Mouse (Mus musculus) liver, embryonic 12.5 days (tissue): ENCODE results near the gene Sox6. TPM values are rescaled to one million over a fixed set of nuclear protein-coding genes. Genes with fewer than 3 reads are reported as not detected.

Experiments
- ATAC-seq: fragments of 200-750 bp; cut with Nextera tagmentation; 2 replicates; pipeline ENCODE4 v1.8.0; 2017; ENCODE audit warnings: moderate number of reproducible peaks, mild to moderate bottlenecking, moderate library complexity
- H3K27ac ChIP-seq: fragments of 300-500 bp; sonication (generic); 2 replicates; pipeline ENCODE4 v1.5.1; 2016; ENCODE audit warnings: mild to moderate bottlenecking
- H3K27me3 ChIP-seq: fragments of 300-500 bp; sonication (generic); replicated peaks from 2 replicates; pipeline ENCODE4 v1.6.1; 2016; ENCODE audit warnings: mild to moderate bottlenecking, moderate library complexity
- H3K36me3 ChIP-seq: fragments of 300-500 bp; sonication (generic); 2 replicates; pipeline ENCODE4 v1.6.1; 2016; ENCODE audit warnings: mild to moderate bottlenecking, moderate library complexity
- H3K4me1 ChIP-seq: fragments of 300-500 bp; sonication (generic); 2 replicates; pipeline ENCODE4 v1.6.1; 2016
- H3K4me2 ChIP-seq: fragments of 300-500 bp; sonication (generic); 2 replicates; pipeline ENCODE4 v1.6.1; 2016; ENCODE audit warnings: mild to moderate bottlenecking, moderate library complexity
- H3K4me3 ChIP-seq: fragments of 300-500 bp; sonication (generic); 2 replicates; pipeline ENCODE4 v1.5.1; 2016; ENCODE audit warnings: mild to moderate bottlenecking, moderate library complexity
- H3K9ac ChIP-seq: fragments of 300-500 bp; sonication (generic); 2 replicates; pipeline ENCODE4 v1.6.1; 2016; ENCODE audit warnings: mild to moderate bottlenecking, moderate library complexity
- H3K9me3 ChIP-seq: fragments of 300-500 bp; sonication (generic); replicated peaks from 2 replicates; pipeline ENCODE4 v1.6.1; 2016; ENCODE audit warnings: mild to moderate bottlenecking, moderate library complexity
- WGBS: fragments of 180-500 bp; shearing (Covaris S2); methylation state at CpG from one replicate; pipeline ENCODE4 v1.1.7; 2016; ENCODE audit not compliant: insufficient replicate concordance; 5-methylcytosine and 5-hydroxymethylcytosine counted together
- polyA plus RNA-seq: library from polyadenylated mRNA; unstranded; fragments of >200 nt; fragmentation: Nextera tagmentation; extraction: Ambion mirVana; gene quantifications from 2 replicates; pipeline ENCODE4 v1.2.1, GENCODE M21; 2016

The Sox6 gene
- polyA plus RNA-seq, 1 experiment from 2014 or later = 61.1 TPM

- Histone ChIP-seq H3K36me3 (peaks cover 25% of the 10 kb centered on the region), H3K27me3 (no peaks in the 10 kb centered on the region), H3K27ac (no peak overlapping the region), H3K4me3 (no peak overlapping the region), H3K4me1 (no peaks in the 10 kb centered on the region), H3K9me3 (no peaks in the 10 kb centered on the region), H3K9ac (no peak overlapping the region), H3K4me2 (no peak overlapping the region)
- WGBS = 79% methylated on average over 13 of the region's 13 CpGs
- ATAC-seq = no peak
Measured at GRCm38 (mm10) chr7:115476881-115477665, 561.5 kb downstream of the Sox6 start.

DNA sequence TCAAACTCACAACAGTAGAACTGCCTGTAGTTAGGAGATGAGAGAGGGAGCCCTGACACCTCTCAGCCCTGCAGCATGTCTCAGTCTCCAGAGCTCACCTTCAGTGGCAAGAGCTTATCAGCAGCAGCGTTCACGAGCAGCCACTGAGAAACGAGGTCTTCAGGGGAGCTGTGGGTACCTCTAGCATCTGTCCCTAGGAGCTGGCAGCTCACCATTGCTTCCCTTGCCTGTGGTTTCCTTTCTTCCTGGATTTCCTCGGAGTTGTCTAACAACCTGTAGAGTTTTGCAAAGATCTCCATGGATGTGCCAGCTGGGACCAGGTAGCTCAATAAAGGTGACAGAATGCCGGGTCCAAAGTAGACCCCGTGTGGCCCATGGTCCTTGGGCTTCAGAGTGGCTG lies 563.4 kb downstream of the Sox6 start:
- Histone ChIP-seq H3K4me1 (no peaks in the 10 kb centered on the region), H3K36me3 (peaks cover 24% of the 10 kb centered on the region), H3K4me3 (no peak overlapping the region), H3K9me3 (no peaks in the 10 kb centered on the region), H3K4me2 (no peak overlapping the region), H3K27me3 (no peaks in the 10 kb centered on the region), H3K9ac (no peak overlapping the region), H3K27ac (no peak overlapping the region)
- no peak for ATAC-seq
- WGBS = 67% methylated on average over 6 of the region's 6 CpGs

- no peak for ATAC-seq
- peaks cover 24% of the 10 kb centered on the region for H3K36me3 ChIP-seq
- H3K27me3 ChIP-seq = no peaks in the 10 kb centered on the region
- no peaks in the 10 kb centered on the region for H3K4me1 ChIP-seq
- H3K4me2 ChIP-seq = no peak overlapping the region
- no peaks in the 10 kb centered on the region for H3K9me3 ChIP-seq
- WGBS = 84% methylated on average over 9 of the region's 9 CpGs
- no peak overlapping the region for H3K9ac ChIP-seq
- no peak overlapping the region for H3K27ac ChIP-seq
- no peak overlapping the region for H3K4me3 ChIP-seq
Measured at GRCm38 (mm10) chr7:115474115-115474514, 564.5 kb downstream of the Sox6 start.

DNA sequence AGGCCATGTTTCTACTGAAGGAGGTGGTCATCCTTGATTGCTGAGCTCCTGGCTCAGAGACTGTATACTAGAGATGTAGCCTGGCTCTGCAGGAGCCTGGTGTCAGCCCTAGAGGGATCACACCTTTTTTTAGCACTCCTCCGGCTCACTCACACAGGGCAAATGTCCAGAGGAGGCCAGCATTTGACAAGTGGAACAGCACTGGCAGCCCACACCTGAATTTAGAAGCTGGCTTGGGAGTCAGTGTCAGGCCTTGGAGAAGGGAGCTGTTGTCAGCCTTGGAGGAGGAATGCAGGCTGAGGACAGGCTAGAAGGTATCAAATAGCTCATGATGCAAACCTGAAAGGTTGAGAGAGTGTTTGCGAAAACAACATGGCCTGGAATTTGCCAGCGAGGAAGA lies 565.7 kb downstream of the Sox6 start:
- Histone ChIP-seq H3K4me1 (no peaks in the 10 kb centered on the region), H3K4me3 (no peak overlapping the region), H3K27ac (no peak overlapping the region), H3K36me3 (peaks cover 24% of the 10 kb centered on the region), H3K27me3 (no peaks in the 10 kb centered on the region), H3K9me3 (no peaks in the 10 kb centered on the region), H3K9ac (no peak overlapping the region), H3K4me2 (no peak overlapping the region)
- 84% methylated on average over 3 of the region's 3 CpGs for WGBS
- no peak for ATAC-seq

DNA sequence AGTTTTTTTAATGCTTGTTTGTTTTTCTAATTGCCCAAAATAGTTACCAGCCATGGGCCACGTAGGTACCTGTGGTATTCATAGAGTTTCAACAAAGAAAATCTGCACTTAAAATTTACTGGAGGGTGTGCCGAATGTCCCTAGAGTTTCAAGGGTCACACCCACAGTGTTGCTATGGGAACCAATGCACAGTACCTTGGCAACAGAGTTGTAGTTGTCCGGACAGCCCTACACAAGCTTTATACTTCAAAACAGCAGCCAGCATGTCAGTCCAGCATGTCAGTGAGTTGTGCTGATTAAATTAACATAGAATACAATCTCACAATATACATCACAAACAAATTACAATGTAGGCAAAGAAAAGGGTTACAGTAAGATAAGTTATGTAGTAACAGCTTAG lies 567.1 kb downstream of the Sox6 start:
- Histone ChIP-seq H3K27me3 (no peaks in the 10 kb centered on the region), H3K4me1 (no peaks in the 10 kb centered on the region), H3K36me3 (peaks cover 17% of the 10 kb centered on the region), H3K27ac (no peak overlapping the region), H3K4me3 (no peak overlapping the region), H3K9me3 (no peaks in the 10 kb centered on the region), H3K9ac (no peak overlapping the region), H3K4me2 (no peak overlapping the region)
- 73% methylated on average over 3 of the region's 3 CpGs for WGBS
- ATAC-seq = no peak

- Histone ChIP-seq H3K9me3 (peaks cover 6% of the 10 kb centered on the region; the same call in 1 of the 2 replicates), H3K4me2 (no peak overlapping the region), H3K27ac (no peak overlapping the region), H3K9ac (no peak overlapping the region), H3K36me3 (no peaks in the 10 kb centered on the region), H3K27me3 (no peaks in the 10 kb centered on the region), H3K4me3 (no peak overlapping the region), H3K4me1 (no peaks in the 10 kb centered on the region)
- 70% methylated on average over 6 of the region's 6 CpGs for WGBS
- ATAC-seq = no peak
Measured at GRCm38 (mm10) chr7:115466811-115467210, 571.8 kb downstream of the Sox6 start.

DNA sequence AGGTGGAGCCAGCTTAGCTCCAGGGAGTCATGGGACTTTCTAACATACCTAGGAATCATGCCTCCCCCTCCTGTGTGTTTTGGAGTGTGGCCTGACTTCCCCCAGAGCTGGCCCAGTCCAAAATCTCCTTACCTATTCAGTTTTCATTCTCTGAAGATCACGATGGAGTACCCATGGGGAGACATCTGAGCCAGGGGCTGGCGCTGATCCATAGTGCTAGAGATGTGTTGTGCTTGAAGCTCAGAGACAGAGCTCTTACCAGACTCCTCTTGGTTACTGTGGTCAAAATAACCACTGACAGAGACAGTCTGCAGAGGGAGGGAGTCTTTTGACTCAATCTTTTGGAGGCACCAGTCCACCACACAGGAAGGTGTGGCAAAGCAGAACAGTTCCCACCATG lies 575.2 kb downstream of the Sox6 start:
- Histone ChIP-seq H3K4me1 (no peaks in the 10 kb centered on the region), H3K4me3 (no peak overlapping the region), H3K9ac (no peak overlapping the region), H3K9me3 (peaks cover 6% of the 10 kb centered on the region; the same call in 1 of the 2 replicates), H3K27me3 (no peaks in the 10 kb centered on the region), H3K4me2 (no peak overlapping the region), H3K36me3 (no peaks in the 10 kb centered on the region), H3K27ac (no peak overlapping the region)
- 63% methylated on average over 2 of the region's 2 CpGs for WGBS
- ATAC-seq = no peak

GRCm38 (mm10) chr7:115462276-115462675 lies 576.3 kb downstream of the Sox6 start:
- Histone ChIP-seq H3K4me2 (no peak overlapping the region), H3K4me1 (no peaks in the 10 kb centered on the region)
- WGBS = 44% methylated on average over 4 of the region's 4 CpGs

GRCm38 (mm10) chr7:115454988-115455387 lies 583.6 kb downstream of the Sox6 start:
- Histone ChIP-seq H3K4me3 (no peak overlapping the region), H3K9me3 (no peaks in the 10 kb centered on the region), H3K36me3 (no peaks in the 10 kb centered on the region), H3K27ac (no peak overlapping the region), H3K4me1 (no peaks in the 10 kb centered on the region), H3K4me2 (no peak overlapping the region), H3K27me3 (0 out of 2 replicates have a peak, but pooled peaks cover 8% of the 10 kb centered on the region), H3K9ac (no peak overlapping the region)
- WGBS = 66% methylated on average over 5 of the region's 5 CpGs
- peak; percentile 56 for ATAC-seq

More at GRCm38 (mm10) chr7:115462276-115462675, 576.3 kb downstream of the Sox6 start:
- H3K27ac ChIP-seq = no peak overlapping the region
- no peaks in the 10 kb centered on the region for H3K36me3 ChIP-seq
- H3K9me3 ChIP-seq = peaks cover 6% of the 10 kb centered on the region; the same call in 1 of the 2 replicates
- ATAC-seq = peak; percentile 57; the same call in 1 of the 2 replicates
- no peak overlapping the region for H3K9ac ChIP-seq
- no peak overlapping the region for H3K4me3 ChIP-seq
- no peaks in the 10 kb centered on the region for H3K27me3 ChIP-seq

DNA sequence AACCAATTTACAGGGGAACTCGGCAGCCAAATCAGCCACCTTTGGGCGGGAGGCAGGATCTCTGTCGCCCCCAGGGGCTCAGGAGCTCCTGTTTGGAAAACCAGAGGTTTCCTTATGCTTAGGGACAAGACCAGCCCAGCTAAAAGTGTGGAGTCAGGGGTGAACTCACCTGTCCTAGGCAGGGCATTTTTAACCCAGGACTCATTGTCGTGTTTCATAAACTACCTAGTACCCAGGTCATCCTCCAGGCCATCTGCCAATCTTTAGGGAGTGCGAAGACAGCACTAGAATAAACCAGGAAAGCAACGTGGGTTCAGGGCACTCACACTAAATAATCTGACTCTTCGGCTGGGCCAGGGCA lies 584.9 kb downstream of the Sox6 start:
- H3K36me3 ChIP-seq = no peaks in the 10 kb centered on the region
- no peaks in the 10 kb centered on the region for H3K9me3 ChIP-seq
- WGBS = 52% methylated on average over 7 of the region's 7 CpGs
- ATAC-seq = no peak
- no peak overlapping the region for H3K9ac ChIP-seq
- no peak overlapping the region for H3K27ac ChIP-seq
- H3K4me3 ChIP-seq = no peak overlapping the region
- H3K27me3 ChIP-seq = 0 out of 2 replicates have a peak, but pooled peaks cover 8% of the 10 kb centered on the region
- no peaks in the 10 kb centered on the region for H3K4me1 ChIP-seq
- peak overlapping the region; percentile 26; the same call in 1 of the 2 replicates for H3K4me2 ChIP-seq

DNA sequence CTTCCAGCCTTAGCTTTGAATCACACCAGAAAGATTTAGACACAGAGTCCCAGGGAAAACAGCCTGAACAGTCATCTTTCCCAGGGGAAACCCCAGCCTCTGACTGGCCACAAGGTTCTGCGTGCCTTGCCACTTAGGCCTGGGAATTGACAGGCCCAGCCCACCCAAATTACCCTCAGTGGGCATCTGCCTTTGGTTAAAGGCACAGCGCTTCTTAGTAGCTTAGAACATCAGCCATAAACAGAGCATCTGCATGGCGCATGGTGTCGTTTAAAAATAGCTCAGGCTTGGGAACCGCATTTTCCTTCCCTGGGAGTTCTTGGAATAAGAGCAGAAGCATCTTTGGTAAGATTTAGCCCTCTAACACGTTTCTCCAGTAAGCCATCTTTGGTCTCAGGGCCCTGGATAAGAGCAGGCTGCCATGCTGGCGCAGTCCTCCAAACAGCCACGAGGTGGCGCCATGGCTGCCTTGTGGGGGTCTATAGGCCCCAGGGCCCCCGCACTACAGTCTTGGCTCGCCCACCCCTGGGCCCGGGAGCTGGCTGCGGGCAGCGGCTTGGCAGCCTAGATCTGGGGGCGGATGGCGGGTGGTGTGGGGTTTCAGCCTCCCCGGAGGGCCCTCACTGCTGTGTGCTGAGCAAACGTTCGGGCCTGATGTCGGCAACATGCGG lies 585.4 kb downstream of the Sox6 start:
- no peaks in the 10 kb centered on the region for H3K9me3 ChIP-seq
- no peaks in the 10 kb centered on the region for H3K36me3 ChIP-seq
- H3K27me3 ChIP-seq = 0 out of 2 replicates have a peak, but pooled peaks cover 8% of the 10 kb centered on the region
- no peak overlapping the region for H3K27ac ChIP-seq
- H3K4me2 ChIP-seq = peak overlapping the region; percentile 26; the same call in 1 of the 2 replicates
- no peaks in the 10 kb centered on the region for H3K4me1 ChIP-seq
- ATAC-seq = no peak; the same call in 1 of the 2 replicates
- no peak overlapping the region for H3K4me3 ChIP-seq
- no peak overlapping the region for H3K9ac ChIP-seq
- 29% methylated on average over 21 of the region's 21 CpGs for WGBS

DNA sequence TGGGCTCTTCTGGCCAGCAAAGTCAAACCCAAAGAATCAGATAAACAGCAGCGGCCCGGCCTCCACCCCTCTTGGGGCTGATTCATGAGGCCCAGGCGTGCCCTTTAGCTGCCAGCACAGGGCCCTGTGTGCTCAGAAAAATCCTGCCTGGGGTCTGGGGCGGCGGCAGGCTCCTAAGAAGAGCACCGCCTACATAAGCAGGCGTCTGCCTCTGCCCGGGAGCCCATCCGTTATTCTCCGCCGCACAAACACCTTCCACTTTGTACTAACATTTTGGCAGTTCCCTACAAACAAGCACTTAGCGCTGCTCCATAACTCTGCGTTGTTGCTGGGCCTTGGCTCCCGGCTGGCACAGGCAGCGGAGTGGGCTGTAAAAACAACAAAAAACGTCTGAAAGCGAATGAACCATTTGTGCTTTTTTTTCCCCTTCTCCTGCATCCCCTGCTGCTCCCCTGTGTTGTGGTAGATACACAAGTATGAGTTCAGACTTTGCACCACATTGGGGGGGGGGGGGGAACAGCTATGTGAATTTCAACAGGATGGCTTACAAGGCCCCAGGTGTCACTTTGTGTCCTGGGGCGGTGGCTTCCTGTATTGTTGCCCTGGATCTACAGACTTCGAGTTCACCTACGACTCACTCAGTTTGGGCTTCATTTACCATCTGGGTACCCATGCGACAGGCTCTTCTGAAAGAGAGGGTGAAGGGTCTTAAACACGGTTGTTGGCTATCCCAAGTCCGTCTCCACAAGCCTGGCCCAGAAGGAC lies 588.0 kb downstream of the Sox6 start:
- Histone ChIP-seq H3K9me3 (no peaks in the 10 kb centered on the region), H3K27ac (no peak overlapping the region), H3K4me2 (no peak overlapping the region), H3K9ac (no peak overlapping the region), H3K4me3 (no peak overlapping the region), H3K4me1 (no peaks in the 10 kb centered on the region), H3K36me3 (no peaks in the 10 kb centered on the region), H3K27me3 (0 out of 2 replicates have a peak, but pooled peaks cover 8% of the 10 kb centered on the region)
- no peak for ATAC-seq
- 52% methylated on average over 23 of the region's 23 CpGs for whole genome bisulfite sequencing
